19 mouse cellular contexts compared by ENCODE assay signal in the genomic region with DNA sequence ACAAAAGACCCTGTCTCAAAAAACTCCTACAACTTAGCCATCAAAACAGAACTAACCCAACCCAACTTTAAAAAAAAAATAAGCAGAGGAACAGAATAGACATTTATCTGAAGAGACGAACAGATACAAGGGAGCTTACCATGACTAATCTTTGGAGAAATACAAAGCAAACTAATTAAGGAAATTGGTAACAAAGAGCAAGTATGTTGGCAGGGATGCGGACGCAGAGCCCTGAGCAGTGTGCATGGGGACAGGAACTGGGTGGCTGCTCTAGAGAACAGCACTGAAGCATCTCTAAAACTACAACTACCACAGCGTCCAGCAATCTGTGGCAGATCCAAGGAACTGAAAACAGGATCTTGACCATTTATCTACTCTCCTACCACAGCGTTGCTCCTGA. TPM values are rescaled to one million over a fixed set of nuclear protein-coding genes. Genes with fewer than 3 reads are reported as not detected.
A peak's percentile ranks its signal among the peaks of the same experiment; 100 is the strongest.
DNase-seq lines count a peak whose midpoint lies in the region.
"Had no signal": no experiment of that assay in that cellular context is flagged by ENCODE, and none has a peak within 500 bp of the region (broad histone marks: within the 10 kb centered on the region; RNA-seq: fewer than 3 reads in every experiment).

No protein-coding gene starts in this region.

- DNase-seq in Muller cell, postnatal 12 days (ENCODE audit: inconsistent ontology term) = peak; percentile 85
- peak; percentile 52 for DNase-seq in retina, embryonic 14.5 days (ENCODE audit: low spot score)
- DNase-seq in retina, postnatal 1 day = peak; percentile 74
- DNase-seq in left cerebral cortex, postnatal 10 days (ENCODE audit: extremely low spot score in 1 of 2, low spot score in 2 of 2) = no peak
- DNase-seq in ovary, postnatal 36 days (ENCODE audit: low spot score) = no peak
- DNase-seq in kidney, postnatal 4 days = no peak
- DNase-seq: adrenal gland, adult 2 months; adrenal gland, adult 8-10 months; adrenal gland, postnatal 10 days; adrenal gland, postnatal 14 days; adrenal gland, postnatal 25 days; adrenal gland, postnatal 36 days; B cell, adult 2 months; cerebellum, adult 11 months; cerebellum, adult 11-12 months; cerebellum, adult 18-20 months; cerebellum, adult 2 months had no signal

- intact Hi-C loops in left cerebral cortex, postnatal 10 days (cut with DNase I) = no loop called here

RNA-seq across cellular contexts. Expression of gene Slc6a11, which starts 11.5 kb away (rescaled TPM):
- 100 to 1,000 TPM; 150 to 163 TPM for total RNA-seq in left cerebral cortex, postnatal 10 days (2021)
- total RNA-seq: CH12.LX, MEL had no signal

Comparison
In these comparisons a context has a peak if more than half of its experiments do, and no peak if none do; other contexts are left out.
1. DNase-seq: peak in Muller cell, postnatal 12 days (single experiment), retina, embryonic 14.5 days (single experiment) and retina, postnatal 1 day (single experiment); none in left cerebral cortex, postnatal 10 days (0 of 2), ovary, postnatal 36 days (single experiment) and kidney, postnatal 4 days (0 of 2).